In genomic region chr7:45058607-45059571, GRCm38 (mm10) we compare ENCODE assay signal across 10 mouse cellular contexts. TPM values are rescaled to one million over a fixed set of nuclear protein-coding genes. Genes with fewer than 3 reads are reported as not detected.
A peak's percentile ranks its signal among the peaks of the same experiment; 100 is the strongest.
DNase-seq lines count a peak whose midpoint lies in the region; TF ChIP-seq lines count a peak whose summit lies in the region.
"Had no signal": no experiment of that assay in that cellular context is flagged by ENCODE, and none has a peak within 500 bp of the region (broad histone marks: within the 10 kb centered on the region; RNA-seq: fewer than 3 reads in every experiment).

No protein-coding gene starts in this region.

- 76% methylated on average over 10 of the region's 10 CpGs for whole genome bisulfite sequencing in limb, embryonic 10.5 days

- no peaks in the 10 kb centered on the region for H3K27me3 ChIP-seq in testis, adult 2 months (ENCODE audit: control insufficient read depth, insufficient read depth, low read length)
- H3K27me3 ChIP-seq in limb, embryonic 10.5 days (ENCODE audit: low read depth, poor library complexity, severe bottlenecking), result no peaks in the 10 kb centered on the region

- TF ChIP-seq CTCF in testis, adult 2 months (IDR thresholded peaks at IDR 0.05; ENCODE audit: control insufficient read depth, insufficient read depth, insufficient replicate concordance, low read depth, low read length), result no peak

- no peaks in the 10 kb centered on the region for H3K9me3 ChIP-seq in limb, embryonic 10.5 days (replicated peaks)

- H3K27ac ChIP-seq in testis, adult 2 months (ENCODE audit: control insufficient read depth, insufficient read depth, low read depth, low read length), result no peak overlapping the region
- peak overlapping the region; percentile 74 for H3K27ac ChIP-seq in limb, embryonic 10.5 days
- H3K27ac ChIP-seq: liver, embryonic 14.5 days had no signal

- peak; percentile 58 for DNase-seq in cerebellum, adult 11-12 months
- DNase-seq in cerebellum, postnatal 36 days, result no peak
- no peak for DNase-seq in testis, postnatal 10 days (ENCODE audit: low spot score)
- DNase-seq in limb, embryonic 10.5 days (ENCODE audit: low spot score), result peak; percentile 54
- DNase-seq in frontal cortex, postnatal 36 days (ENCODE audit: low spot score in 2 of 2), result no peak
- DNase-seq in heart, adult 9 months (ENCODE audit: low spot score in 2 of 2), result no peak
- DNase-seq in yolk sac, embryonic 10.5 days (ENCODE audit: low spot score), result no peak
- DNase-seq: heart, postnatal 14 days had no signal

- H3K4me3 ChIP-seq in testis, adult 2 months (ENCODE audit: control insufficient read depth, low read depth, low read length), result peak overlapping the region; percentile 2
- peak overlapping the region; percentile 14; the same call in 1 of the 2 replicates for H3K4me3 ChIP-seq in limb, embryonic 10.5 days

- no peak for TF ChIP-seq POLR2A in testis, adult 2 months (IDR thresholded peaks at IDR 0.05; ENCODE audit: control insufficient read depth, low read depth, low read length)

- no peaks in the 10 kb centered on the region for H3K36me3 ChIP-seq in testis, adult 2 months (ENCODE audit: control insufficient read depth, insufficient read depth, low read length)
- 0 out of 2 replicates have a peak, but pooled peaks cover 5% of the 10 kb centered on the region for H3K36me3 ChIP-seq in limb, embryonic 10.5 days

- peaks cover 20% of the 10 kb centered on the region for H3K4me1 ChIP-seq in testis, adult 2 months (ENCODE audit: control insufficient read depth, insufficient read depth, low read length)
- peaks cover 54% of the 10 kb centered on the region for H3K4me1 ChIP-seq in limb, embryonic 10.5 days

RNA-seq across cellular contexts. Expression of gene Nosip, which starts 3.3 kb away (rescaled TPM):
- 115 and 123 TPM in 2 replicates for polyA plus RNA-seq in testis, adult 2 months (2012; rRNA removed)
- 80.4 and 81.2 TPM in 2 replicates for polyA plus RNA-seq in limb, embryonic 10.5 days (2016; fragmentation: Nextera tagmentation; extraction: Ambion mirVana)

RNA-seq across cellular contexts. Expression of gene Prrg2, which starts 3.6 kb away (rescaled TPM):
- 27.3 and 27.9 TPM in 2 replicates for polyA plus RNA-seq in testis, adult 2 months (2012; rRNA removed)
- 16.8 and 24.8 TPM in 2 replicates for polyA plus RNA-seq in limb, embryonic 10.5 days (2016; fragmentation: Nextera tagmentation; extraction: Ambion mirVana)

RNA-seq across cellular contexts. Expression of gene Prr12, which starts 6.2 kb away (rescaled TPM):
- polyA plus RNA-seq in testis, adult 2 months (2012; rRNA removed), result 3.4 and 3.5 TPM in 2 replicates
- polyA plus RNA-seq in limb, embryonic 10.5 days (2016; fragmentation: Nextera tagmentation; extraction: Ambion mirVana), result 16.3 and 18.1 TPM in 2 replicates

RNA-seq across cellular contexts. Expression of gene Rcn3, which starts 33.1 kb away (rescaled TPM):
- 10.4 and 16.3 TPM in 2 replicates for polyA plus RNA-seq in testis, adult 2 months (2012; rRNA removed)
- 175 and 210 TPM in 2 replicates for polyA plus RNA-seq in limb, embryonic 10.5 days (2016; fragmentation: Nextera tagmentation; extraction: Ambion mirVana)

RNA-seq across cellular contexts. Expression of gene Rras, which starts 41.1 kb away (rescaled TPM):
- 43.4 and 44.2 TPM in 2 replicates for polyA plus RNA-seq in testis, adult 2 months (2012; rRNA removed)
- polyA plus RNA-seq in limb, embryonic 10.5 days (2016; fragmentation: Nextera tagmentation; extraction: Ambion mirVana), result 15.6 and 18.3 TPM in 2 replicates

Comparison
In these comparisons a context has a peak if more than half of its experiments do, and no peak if none do; other contexts are left out.
1. DNase-seq: peak in cerebellum, adult 11-12 months (single experiment) and limb, embryonic 10.5 days (single experiment); none in cerebellum, postnatal 36 days (0 of 2), testis, postnatal 10 days (single experiment), frontal cortex, postnatal 36 days (0 of 2), heart, adult 9 months (0 of 2) and yolk sac, embryonic 10.5 days (single experiment).